Mouse (Mus musculus) fat pad, adult 2 months (tissue): ENCODE measurements at regions not wholly inside any gene's neighbourhood (a gene's known extent, or its start where the extent isn't known, plus 50 kb on each side); places are given as distances from the start of the nearest gene placed in this dataset.

Source experiments
- DNase-seq: peaks from one replicate; pipeline ENCODE4 v3.0.0-alpha.2; 2011; ENCODE audit warnings: low read depth, low spot score; ENCODE audit errors: extremely low read depth

GRCm38 (mm10) chr11:111155023-111155422 is 89.1 kb downstream of the Kcnj2 start:
- no peak for DNase-seq

- DNase-seq: no peak
Observed at GRCm38 (mm10) chr11:111155747-111156146, 89.8 kb downstream of the Kcnj2 start.

- no peak for DNase-seq
Observed at GRCm38 (mm10) chr11:111159299-111159698, 93.3 kb downstream of the Kcnj2 start.

- DNase-seq: no peak
Observed at GRCm38 (mm10) chr11:111164907-111165306, 98.9 kb downstream of the Kcnj2 start.

- no peak for DNase-seq
Observed at GRCm38 (mm10) chr11:111170174-111170800, 104.3 kb downstream of the Kcnj2 start.

- no peak for DNase-seq
Observed at GRCm38 (mm10) chr11:111173525-111173924, 107.6 kb downstream of the Kcnj2 start.

GRCm38 (mm10) chr11:111175566-111175965 is 109.6 kb downstream of the Kcnj2 start:
- no peak for DNase-seq

GRCm38 (mm10) chr11:111177516-111177915 is 111.6 kb downstream of the Kcnj2 start:
- DNase-seq: no peak

- no peak for DNase-seq
Observed at GRCm38 (mm10) chr11:111197422-111197821, 131.5 kb downstream of the Kcnj2 start.

GRCm38 (mm10) chr11:111200512-111200911 is 134.5 kb downstream of the Kcnj2 start:
- no peak for DNase-seq

GRCm38 (mm10) chr11:111202780-111203179 is 136.8 kb downstream of the Kcnj2 start:
- DNase-seq: no peak

GRCm38 (mm10) chr11:111210565-111210964 is 144.6 kb downstream of the Kcnj2 start:
- DNase-seq: no peak

GRCm38 (mm10) chr11:111212038-111212701 is 146.2 kb downstream of the Kcnj2 start:
- DNase-seq: no peak

- DNase-seq: no peak
Observed at GRCm38 (mm10) chr11:111212702-111213328, 146.9 kb downstream of the Kcnj2 start.

GRCm38 (mm10) chr11:111215006-111215405 is 149.0 kb downstream of the Kcnj2 start:
- no peak for DNase-seq

- DNase-seq: no peak
Observed at GRCm38 (mm10) chr11:111223834-111224233, 157.9 kb downstream of the Kcnj2 start.

- no peak for DNase-seq
Observed at GRCm38 (mm10) chr11:111227305-111227704, 161.3 kb downstream of the Kcnj2 start.

GRCm38 (mm10) chr11:111236741-111237140 is 170.8 kb downstream of the Kcnj2 start:
- DNase-seq: no peak

GRCm38 (mm10) chr11:111239784-111240183 is 173.8 kb downstream of the Kcnj2 start:
- DNase-seq: no peak

GRCm38 (mm10) chr11:111252226-111252625 is 186.3 kb downstream of the Kcnj2 start:
- DNase-seq: peak; percentile 63

GRCm38 (mm10) chr11:111256596-111256995 is 190.6 kb downstream of the Kcnj2 start:
- DNase-seq: no peak

- DNase-seq: peak; percentile 21
Observed at GRCm38 (mm10) chr11:111260691-111261383, 194.9 kb downstream of the Kcnj2 start.
